Mouse (Mus musculus) frontal cortex, postnatal 10 days (tissue): ENCODE data around the gene Rcn3.

ENCODE experiments used
- DNase-seq, 2 experiments: peaks; one replicate each; pipeline ENCODE4 v3.0.0; 2022; ENCODE audit warnings: low spot score in 2 of 2, mixed read lengths in 1 of 2

The Rcn3 gene

GRCm38 (mm10) chr7:45048923-45049657, 42.9 kb downstream of the Rcn3 start:
- no peak for DNase-seq

- no peak for DNase-seq
These were observed 43.8 kb downstream of the Rcn3 start for GRCm38 (mm10) chr7:45048001-45048890.

GRCm38 (mm10) chr7:45047491-45047890, 44.5 kb downstream of the Rcn3 start:
- no peak for DNase-seq

DNA sequence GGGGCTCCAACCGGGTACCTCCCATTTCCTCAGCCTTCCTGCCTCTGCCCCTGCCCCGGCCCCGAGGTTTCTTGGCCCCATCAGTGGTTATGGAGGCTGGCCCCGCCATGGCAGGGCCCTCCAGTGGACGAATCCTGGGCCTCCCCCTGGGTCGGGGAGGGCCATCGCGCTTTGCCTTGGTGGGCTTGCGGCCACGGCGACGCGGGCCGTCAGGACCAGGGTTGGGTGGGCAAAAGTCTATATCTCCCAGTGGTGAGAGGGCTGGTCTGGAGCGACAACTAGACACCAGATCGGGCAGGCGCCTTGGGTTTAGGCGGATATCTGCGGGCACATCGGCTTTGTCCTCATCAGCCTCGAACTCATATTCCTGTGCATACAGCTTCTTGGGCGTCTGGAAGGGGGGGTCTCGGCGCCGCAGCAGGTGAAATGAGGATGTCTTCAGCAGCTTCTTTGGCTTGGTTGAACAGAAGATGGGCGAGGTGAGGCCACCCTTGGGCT, 45.1 kb downstream of the Rcn3 start:
- no peak for DNase-seq

- no peak for DNase-seq
These were observed 46.3 kb downstream of the Rcn3 start for GRCm38 (mm10) chr7:45045741-45046140.

DNA sequence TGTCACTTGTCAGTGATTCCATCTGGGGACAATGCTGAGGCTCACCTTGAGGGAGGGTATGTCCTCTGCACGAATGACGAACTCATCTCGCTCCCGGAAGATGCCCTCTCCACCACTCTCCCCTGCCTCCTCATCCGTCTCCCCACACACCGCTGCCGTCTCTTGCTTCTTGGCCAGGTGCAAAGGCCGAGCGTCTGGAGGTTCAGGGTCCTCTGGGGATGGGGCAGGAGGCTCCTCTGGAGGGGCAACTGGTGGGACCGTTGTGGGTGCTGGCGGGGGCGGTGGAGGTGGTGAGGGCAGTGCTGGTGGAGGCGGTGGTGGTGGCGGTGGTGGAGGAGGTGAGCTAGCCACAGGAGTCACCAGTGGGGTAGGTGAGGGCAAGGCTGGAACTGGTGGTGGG, 48.7 kb downstream of the Rcn3 start:
- DNase-seq: no peak

GRCm38 (mm10) chr7:45040851-45041250, 51.2 kb downstream of the Rcn3 start:
- DNase-seq: no peak

GRCm38 (mm10) chr7:45038411-45038810, 53.6 kb downstream of the Rcn3 start:
- DNase-seq: no peak

DNA sequence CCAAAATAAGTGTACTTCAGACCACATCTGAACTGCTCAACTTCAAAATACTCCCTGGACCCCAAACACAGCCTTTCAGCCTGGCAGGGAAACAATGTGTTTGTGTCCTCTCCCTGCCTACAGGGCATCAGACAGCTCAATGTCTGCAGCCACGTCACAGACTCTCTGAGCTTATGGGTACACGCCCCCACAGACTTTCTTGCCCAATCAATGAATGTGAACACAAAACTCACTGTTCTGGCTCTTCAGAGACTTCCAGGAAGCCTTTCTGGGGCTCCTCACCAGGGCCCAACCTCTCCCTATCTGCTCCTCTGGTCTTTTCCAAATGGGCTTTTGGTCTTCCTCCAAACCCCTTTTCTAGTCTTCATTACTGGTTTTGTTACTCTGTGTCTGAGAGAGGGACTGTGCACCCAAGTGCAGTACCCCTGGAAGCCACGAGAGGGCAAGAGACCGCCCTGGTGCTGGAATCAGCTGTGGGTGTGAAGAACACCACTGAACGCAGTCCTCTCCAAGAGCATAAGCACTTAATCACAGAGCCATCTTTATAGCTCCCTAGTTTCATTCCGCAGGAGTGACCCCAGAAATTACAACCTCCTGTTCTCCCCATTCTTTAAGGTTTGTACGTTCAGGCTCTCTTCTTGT, 54.2 kb downstream of the Rcn3 start:
- DNase-seq: no peak

- no peak for DNase-seq
These were observed 55.3 kb downstream of the Rcn3 start for GRCm38 (mm10) chr7:45036702-45037101.

DNA sequence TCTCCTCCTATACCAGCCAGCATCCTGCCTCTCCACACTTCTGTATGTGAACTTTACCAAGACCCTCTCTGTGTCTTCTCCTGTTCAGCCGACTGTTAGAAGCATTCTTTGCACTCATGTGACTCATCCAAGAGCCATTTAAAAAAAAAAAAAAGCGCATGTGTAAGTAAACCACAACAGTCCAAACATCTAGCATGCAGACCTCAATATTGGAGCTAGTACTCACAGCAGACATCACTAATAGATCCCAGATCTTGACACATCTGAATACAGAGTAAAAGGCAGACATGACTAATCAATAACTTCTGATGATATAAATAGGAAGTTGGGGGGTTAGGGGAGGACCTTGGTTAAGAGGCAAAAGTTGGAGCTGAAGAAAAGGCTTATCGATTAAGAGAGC, 56.4 kb downstream of the Rcn3 start:
- no peak for DNase-seq

DNA sequence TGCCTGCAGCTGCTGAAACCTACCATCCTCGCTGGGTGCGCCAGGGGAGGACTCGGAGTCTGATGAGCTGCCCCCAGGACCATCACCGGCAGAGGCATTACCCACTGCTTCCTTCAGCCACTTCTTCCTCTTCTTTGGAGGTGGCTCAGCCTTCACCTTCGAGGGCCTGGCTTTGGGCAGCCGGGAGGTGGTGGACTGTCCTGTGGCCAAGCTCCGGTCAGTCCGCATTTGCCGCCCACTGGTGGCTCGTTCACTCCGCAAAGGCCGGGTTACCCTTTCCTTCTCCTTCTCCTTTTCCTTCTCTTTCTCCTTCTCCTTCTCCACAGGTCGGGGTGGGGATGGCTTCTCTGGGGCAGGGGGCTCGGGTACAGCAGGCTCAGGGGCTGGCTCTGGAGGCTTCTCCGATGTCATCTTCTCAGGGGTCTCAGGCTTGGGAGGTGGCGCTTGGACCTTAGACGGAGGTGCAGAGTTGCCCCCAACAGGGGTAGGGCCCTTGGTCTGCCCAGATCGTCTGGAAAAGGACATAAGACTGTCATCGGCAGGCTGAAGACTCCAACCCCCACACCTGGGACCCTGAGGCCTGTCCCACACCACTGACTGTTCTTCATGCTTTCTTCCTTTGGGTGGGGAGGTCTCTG, 58.2 kb downstream of the Rcn3 start:
- no peak for DNase-seq
